Mouse (Mus musculus) ES-E14 (cell line): ENCODE measurements around the gene Itpr1.

ENCODE experiments used
- MAFK ChIP-seq: IDR thresholded peaks from 2 replicates; pipeline ENCODE4 v1.6.1; 2014; ENCODE audit warnings: mild to moderate bottlenecking, low read depth, low read length, inconsistent platforms; ENCODE audit not compliant: insufficient read depth
- ZC3H11A ChIP-seq: IDR thresholded peaks from 2 replicates; pipeline ENCODE4 v1.6.1; 2012; ENCODE audit warnings: low read depth, mild to moderate bottlenecking, inconsistent platforms, low read length, borderline replicate concordance
- ZNF384 ChIP-seq: IDR thresholded peaks from 2 replicates; pipeline ENCODE4 v1.6.1; 2012; ENCODE audit warnings: low read depth, low read length, inconsistent platforms

DNA sequence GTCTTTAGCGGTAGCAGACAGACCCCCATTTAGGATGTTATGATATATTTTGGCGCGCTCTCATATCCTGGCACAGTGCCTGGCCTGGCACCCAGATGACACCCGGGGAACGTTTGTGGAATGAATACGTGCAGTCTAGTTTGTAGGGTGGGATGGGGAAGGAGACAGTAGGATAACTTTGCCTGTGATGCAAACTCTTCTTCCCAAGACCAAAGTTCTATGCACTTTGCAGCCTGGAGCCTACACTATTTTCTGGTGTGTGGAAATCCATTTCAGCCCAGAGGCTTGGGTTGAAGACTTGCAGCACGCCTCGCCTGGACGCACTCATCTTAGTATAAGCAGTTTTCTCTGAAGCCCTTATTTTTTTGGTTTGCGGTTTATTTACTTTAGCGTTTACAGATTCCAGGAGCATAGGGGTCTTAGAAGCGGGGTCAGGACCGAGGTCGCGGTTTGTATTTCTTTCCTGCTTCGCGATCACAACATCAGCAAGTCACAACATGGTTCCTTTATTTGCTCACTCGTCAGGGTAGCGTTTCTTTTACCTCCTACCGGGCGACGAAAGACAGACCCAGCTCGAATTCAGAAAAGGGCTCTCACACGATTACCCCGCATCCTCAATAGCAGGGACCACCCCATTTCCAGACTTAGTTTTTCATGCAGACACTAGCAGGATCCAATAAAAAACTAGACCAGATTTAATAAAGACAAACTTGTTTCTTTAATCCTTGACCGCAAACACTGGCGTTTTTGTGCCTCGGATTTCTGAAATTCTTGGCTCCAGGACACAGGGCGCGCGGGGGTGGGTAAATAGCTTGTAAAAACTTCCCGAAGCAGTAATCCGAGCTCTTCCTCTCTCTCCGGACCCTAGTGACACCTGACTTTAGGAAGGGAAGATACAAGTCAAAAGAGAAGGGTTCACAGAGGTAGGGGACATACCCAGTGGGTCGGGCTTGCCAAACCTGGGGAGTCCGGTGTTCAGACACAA lies 708 bp upstream of the Itpr1 start:
- TF ChIP-seq ZNF384 = no peak
- TF ChIP-seq ZC3H11A = no peak
- no peak for TF ChIP-seq MAFK
